Mouse (Mus musculus) cerebellum, adult 2 months (tissue): Measurements from ENCODE around the gene Gm14685. TPM values are rescaled to one million over a fixed set of nuclear protein-coding genes. Genes with fewer than 3 reads are reported as not detected.
"Not testable (repeated sequence)": the region's sequence is repeated elsewhere in the genome, so short reads cannot be mapped to it uniquely, and the experiment has no call there.

ENCODE experiments used
- DNase-seq, 2 experiments: peaks; one replicate each; pipeline ENCODE4 v3.0.0; 2021
- H3K27ac ChIP-seq: fragments of 200-500 bp; 2 replicates; pipeline ENCODE4 v1.5.1; 2012; ENCODE audit warnings: low read length, control low read depth, inconsistent platforms; ENCODE audit not compliant: insufficient read depth
- H3K27me3 ChIP-seq: fragments of 200-500 bp; 2 replicates; pipeline ENCODE4 v1.6.1; 2012; ENCODE audit warnings: inconsistent platforms, mild to moderate bottlenecking, low read length, moderate library complexity; ENCODE audit not compliant: control insufficient read depth, insufficient read depth
- H3K4me1 ChIP-seq: fragments of 200-500 bp; 2 replicates; pipeline ENCODE4 v1.6.1; 2011; ENCODE audit warnings: low read length; ENCODE audit not compliant: control insufficient read depth, insufficient read depth
- H3K4me3 ChIP-seq: fragments of 200-500 bp; replicated peaks from 2 replicates; pipeline ENCODE3; 2011; ENCODE audit warnings: mild to moderate bottlenecking, low read depth, low read length, control low read depth; ENCODE audit not compliant: insufficient read depth
- WGBS: fragments of 180-500 bp; shearing (Covaris S2); methylation state at CpG from one replicate; pipeline ENCODE4 v1.1.7; 2018; 5-methylcytosine and 5-hydroxymethylcytosine counted together
- polyA plus RNA-seq: library from polyadenylated mRNA; depleted of rRNA; stranded (reverse); fragments of >200 nt; gene quantifications from 2 replicates; pipeline ENCODE4 v1.2.3, GENCODE M21; 2012; rRNA removed

Gene Gm14685
- 0.16 TPM in 1 of 2 replicates, not detected in the other for polyA plus RNA-seq

GRCm38 (mm10) chrX:73116747-73117146 lies at the start of gene Gm14685:
Gm14685 (plus strand) TSS chrX:73117047.
- not testable (repeated sequence) for DNase-seq, H3K4me3 ChIP-seq, H3K27ac ChIP-seq, H3K27me3 ChIP-seq, H3K4me1 ChIP-seq
- no CpG with 5 or more reads among the region's 7 CpGs for WGBS

DNA sequence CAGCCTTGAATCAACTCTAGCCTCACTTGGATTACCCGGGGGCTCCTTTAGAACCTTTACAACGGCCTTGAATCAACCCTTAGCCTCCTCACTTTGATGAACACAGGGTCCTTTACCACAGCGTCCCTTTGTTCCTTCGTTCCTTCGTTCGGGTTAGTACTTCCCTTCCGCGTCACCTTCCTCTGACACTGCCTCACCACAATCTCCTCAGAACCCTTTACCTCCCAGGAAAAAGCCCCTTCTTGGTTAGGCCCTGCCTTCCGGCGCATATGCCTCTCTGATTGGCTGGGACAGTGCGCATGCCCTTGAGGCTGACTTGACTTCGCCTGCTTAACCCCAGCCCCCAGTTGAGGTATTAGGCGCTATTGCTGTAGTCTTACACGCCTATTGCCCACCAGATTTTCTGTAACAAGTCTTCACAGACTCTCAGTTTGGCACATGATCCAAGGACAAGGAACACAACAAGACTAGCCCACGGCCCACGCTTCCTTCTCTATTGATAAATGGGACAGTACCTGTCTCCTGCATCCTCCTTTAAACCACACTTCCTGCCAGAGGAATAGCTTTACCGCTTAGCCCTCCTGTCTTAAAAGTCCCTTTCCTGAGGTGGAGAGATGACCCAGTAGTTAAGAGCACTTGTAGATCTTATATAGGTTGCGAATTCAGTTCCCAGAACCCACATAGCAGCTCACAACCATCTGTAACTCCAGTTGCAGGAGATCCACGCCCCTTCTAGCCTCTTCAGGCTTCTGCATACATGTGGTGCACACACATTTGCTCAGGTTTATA lies 34.4 kb upstream of the Gm14685 start, which contains the start of gene Xlr4a:
Xlr4a (minus strand) TSS at position 212 of the 789 bp plus-strand sequence.
- H3K27ac ChIP-seq, DNase-seq, H3K4me3 ChIP-seq, H3K27me3 ChIP-seq, H3K4me1 ChIP-seq: not testable (repeated sequence)
- WGBS, result 89% methylated on average over 19 of the region's 19 CpGs

DNA sequence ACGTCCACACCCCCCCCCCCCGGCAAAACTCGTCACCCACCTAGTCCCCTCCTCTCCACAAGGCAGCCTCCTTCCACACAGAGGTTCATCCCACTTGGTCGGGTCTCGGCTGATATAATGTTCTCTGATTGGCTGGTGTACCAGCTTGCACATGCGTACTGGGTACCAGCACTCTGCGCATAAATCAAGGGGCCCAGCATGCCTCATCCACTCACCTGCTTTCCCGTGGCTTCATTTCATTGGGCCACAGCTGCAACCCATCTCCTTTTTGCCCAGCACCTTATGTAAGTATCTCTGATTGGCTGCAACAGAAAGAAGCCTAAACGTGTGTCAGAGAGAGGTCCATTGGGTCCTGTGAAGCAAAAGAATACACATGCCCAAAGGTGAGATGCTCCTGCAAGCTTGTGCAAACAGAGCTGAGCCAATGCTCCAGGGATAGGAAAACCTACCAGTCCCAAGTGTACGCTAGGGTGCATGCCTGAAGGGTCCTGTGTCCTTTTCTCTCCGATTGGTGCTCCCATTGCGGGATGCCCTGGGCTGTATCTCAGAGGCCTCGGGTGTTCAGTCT lies 19.8 kb upstream of the Gm14685 start, which contains the start of gene Xlr3a:
Xlr3a (minus strand) TSS at position 155 of the 568 bp plus-strand sequence.
- not testable (repeated sequence) for H3K27me3 ChIP-seq, H3K4me1 ChIP-seq, H3K27ac ChIP-seq, H3K4me3 ChIP-seq
- peak in 1 of 2 experiments; percentile 52 for DNase-seq
- WGBS, result 80% methylated on average over 13 of the region's 13 CpGs

DNA sequence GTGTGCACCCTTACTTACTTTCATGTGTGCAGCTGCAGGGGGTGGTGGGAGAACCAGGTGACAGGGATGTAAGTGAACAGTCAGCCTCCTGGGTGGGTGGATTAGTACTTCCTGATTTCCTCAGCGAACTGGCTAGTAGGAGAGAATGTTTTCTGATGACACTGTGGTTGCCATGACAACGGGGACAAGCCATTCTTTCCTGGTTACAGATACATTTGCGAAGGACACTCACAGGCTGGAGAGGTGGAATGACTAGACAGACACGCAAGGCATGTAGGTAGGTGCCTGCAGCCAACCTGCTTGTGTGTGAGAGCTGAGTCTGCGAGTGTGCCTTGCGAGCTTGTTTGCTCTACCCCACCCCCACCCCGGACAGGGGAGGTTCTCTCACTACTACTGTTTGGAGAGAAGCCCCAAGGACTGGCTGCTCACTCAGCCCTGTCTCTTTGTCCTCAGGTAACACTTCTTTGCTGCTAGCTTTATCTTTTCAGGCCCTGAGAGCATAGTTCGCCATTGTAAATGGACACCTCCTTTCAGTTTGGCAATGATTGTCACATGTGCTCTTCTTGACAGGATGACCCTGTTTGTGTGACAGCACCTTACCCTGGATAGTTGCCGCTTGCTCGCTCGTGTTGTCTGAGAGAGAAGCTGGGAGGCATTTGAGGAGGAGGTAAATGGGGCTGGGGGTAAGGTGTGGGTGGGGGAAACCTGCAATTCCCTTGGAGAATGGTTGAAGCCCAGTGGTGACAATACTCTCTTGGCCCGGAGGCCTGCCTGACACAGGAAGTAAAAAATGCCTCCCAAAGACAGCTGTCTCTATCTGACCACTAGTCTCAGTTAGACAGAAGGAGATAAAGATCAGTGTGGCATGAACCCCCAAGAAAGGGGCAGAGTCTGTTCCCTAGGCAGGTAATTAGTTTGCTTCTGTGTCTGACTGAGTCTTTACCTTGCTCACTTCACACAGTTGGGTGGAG lies 6.3 kb downstream of the Gm14685 start:
- not testable (repeated sequence) for H3K27me3 ChIP-seq, DNase-seq, H3K4me1 ChIP-seq, H3K27ac ChIP-seq, H3K4me3 ChIP-seq
- no CpG with 5 or more reads among the region's 12 CpGs for WGBS

DNA sequence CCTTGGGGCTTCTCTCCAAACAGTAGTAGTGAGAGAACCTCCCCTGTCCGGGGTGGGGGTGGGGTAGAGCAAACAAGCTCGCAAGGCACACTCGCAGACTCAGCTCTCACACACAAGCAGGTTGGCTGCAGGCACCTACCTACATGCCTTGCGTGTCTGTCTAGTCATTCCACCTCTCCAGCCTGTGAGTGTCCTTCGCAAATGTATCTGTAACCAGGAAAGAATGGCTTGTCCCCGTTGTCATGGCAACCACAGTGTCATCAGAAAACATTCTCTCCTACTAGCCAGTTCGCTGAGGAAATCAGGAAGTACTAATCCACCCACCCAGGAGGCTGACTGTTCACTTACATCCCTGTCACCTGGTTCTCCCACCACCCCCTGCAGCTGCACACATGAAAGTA lies 26.4 kb downstream of the Gm14685 start:
- WGBS, result no CpG with 5 or more reads among the region's 7 CpGs
- not testable (repeated sequence) for DNase-seq

GRCm38 (mm10) chrX:73148496-73148895 lies 31.6 kb downstream of the Gm14685 start, which contains the start of gene Xlr5b:
Xlr5b (plus strand) TSS chrX:73148796.
- H3K4me3 ChIP-seq, DNase-seq, H3K27me3 ChIP-seq, H3K4me1 ChIP-seq, H3K27ac ChIP-seq: not testable (repeated sequence)
- no CpG with 5 or more reads among the region's 20 CpGs for WGBS

More for the DNA sequence above, 26.4 kb downstream of the Gm14685 start:
- not testable (repeated sequence) for H3K4me1 ChIP-seq, H3K4me3 ChIP-seq, H3K27ac ChIP-seq, H3K27me3 ChIP-seq

DNA sequence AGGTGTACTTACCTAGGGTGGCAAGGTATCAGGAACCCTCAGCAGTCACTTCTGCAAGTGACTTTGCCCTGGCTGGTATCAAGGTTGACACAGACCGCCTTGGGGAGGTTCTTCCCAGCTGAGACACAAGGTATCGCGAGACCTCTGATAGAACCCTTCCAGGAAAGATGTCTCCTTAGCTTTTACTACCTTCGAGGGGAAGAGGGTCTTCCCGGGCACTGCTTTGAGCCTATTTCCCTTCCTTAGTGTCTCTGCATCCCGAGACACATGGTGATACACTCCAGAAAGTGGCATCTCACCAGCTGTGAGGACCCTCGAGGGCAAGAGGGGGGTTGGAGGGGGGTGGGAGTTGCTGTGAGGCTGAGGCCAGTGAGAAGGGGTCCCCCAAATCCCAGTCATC lies 32.5 kb downstream of the Gm14685 start, which contains the start of gene DXBay18:
DXBay18 (minus strand) TSS at position 101 of the 400 bp plus-strand sequence.
- not testable (repeated sequence) for DNase-seq, H3K27me3 ChIP-seq, H3K4me1 ChIP-seq, H3K4me3 ChIP-seq, H3K27ac ChIP-seq
- WGBS, result no CpG with 5 or more reads among the region's 7 CpGs

GRCm38 (mm10) chrX:73176889-73177288 lies 60.0 kb downstream of the Gm14685 start, which contains the start of gene Spin2d:
Spin2d (minus strand) TSS chrX:73176989.
- DNase-seq, H3K27ac ChIP-seq, H3K4me1 ChIP-seq, H3K4me3 ChIP-seq, H3K27me3 ChIP-seq: not testable (repeated sequence)
- 93% methylated on average over 6 of the region's 15 CpGs for WGBS

Other genes starting within 250 kb of the Gm14685 start
- gene Cetn2, start 198.6 kb upstream of the Gm14685 start, polyA plus RNA-seq, result 35.8 and 37.5 TPM in 2 replicates
- 30.7 and 32.6 TPM in 2 replicates for gene Nsdhl, start 198.5 kb upstream of the Gm14685 start, polyA plus RNA-seq
- gene Zfp185, start 129.7 kb upstream of the Gm14685 start, polyA plus RNA-seq, result 0.41 and 0.95 TPM in 2 replicates
- gene Pnma5, start 79.9 kb upstream of the Gm14685 start, polyA plus RNA-seq, result 0.13 TPM in 2 replicates
- gene Pnma3, start 52.3 kb upstream of the Gm14685 start, polyA plus RNA-seq, result 17.3 and 19.4 TPM in 2 replicates
- gene Xlr4a, start 34.6 kb upstream of the Gm14685 start, polyA plus RNA-seq, result 0.21 and 0.54 TPM in 2 replicates
- 2.3 and 3.3 TPM in 2 replicates for gene Xlr3a, start 20.0 kb upstream of the Gm14685 start, polyA plus RNA-seq
- gene Xlr5b, start 31.7 kb downstream of the Gm14685 start, polyA plus RNA-seq, result 0.07 TPM in 1 of 2 replicates, not detected in the other
- gene DXBay18, start 32.4 kb downstream of the Gm14685 start, polyA plus RNA-seq, result 0.13 and 0.32 TPM in 2 replicates
- gene Spin2d, start 59.9 kb downstream of the Gm14685 start, polyA plus RNA-seq, result not detected in 2 replicates
- gene Xlr3b, start 75.2 kb downstream of the Gm14685 start, polyA plus RNA-seq, result 9.1 and 13.1 TPM in 2 replicates
- 0.29 and 0.54 TPM in 2 replicates for gene Xlr4b, start 97.3 kb downstream of the Gm14685 start, polyA plus RNA-seq
- gene F8a, start 111.2 kb downstream of the Gm14685 start, polyA plus RNA-seq, result 17.1 and 17.6 TPM in 2 replicates
- not detected in 2 replicates for gene Xlr4c, start 126.1 kb downstream of the Gm14685 start, polyA plus RNA-seq
- 0.08 and 0.15 TPM in 2 replicates for gene Xlr3c, start 148.3 kb downstream of the Gm14685 start, polyA plus RNA-seq
- not detected in 2 replicates for gene Xlr5a, start 175.9 kb downstream of the Gm14685 start, polyA plus RNA-seq
- not detected in 2 replicates for gene Xlr5c, start 175.9 kb downstream of the Gm14685 start, polyA plus RNA-seq
- not detected in 2 replicates for gene Gm45015, start 219.8 kb downstream of the Gm14685 start, polyA plus RNA-seq
- gene Zfp275, start 225.6 kb downstream of the Gm14685 start, polyA plus RNA-seq, result 20.1 and 20.6 TPM in 2 replicates